Mouse (Mus musculus): ENCODE data around the gene Gm14435. TPM values are rescaled to one million over a fixed set of nuclear protein-coding genes. Genes with fewer than 3 reads are reported as not detected.
"Not testable (repeated sequence)": the region's sequence is repeated elsewhere in the genome, so short reads cannot be mapped to it uniquely, and the experiment has no call there.

Gene Gm14435
- polyA plus RNA-seq (2014; fragmentation: Nextera tagmentation; extraction: Ambion mirVana) = 14.3 and 19.5 TPM in 2 replicates

DNA sequence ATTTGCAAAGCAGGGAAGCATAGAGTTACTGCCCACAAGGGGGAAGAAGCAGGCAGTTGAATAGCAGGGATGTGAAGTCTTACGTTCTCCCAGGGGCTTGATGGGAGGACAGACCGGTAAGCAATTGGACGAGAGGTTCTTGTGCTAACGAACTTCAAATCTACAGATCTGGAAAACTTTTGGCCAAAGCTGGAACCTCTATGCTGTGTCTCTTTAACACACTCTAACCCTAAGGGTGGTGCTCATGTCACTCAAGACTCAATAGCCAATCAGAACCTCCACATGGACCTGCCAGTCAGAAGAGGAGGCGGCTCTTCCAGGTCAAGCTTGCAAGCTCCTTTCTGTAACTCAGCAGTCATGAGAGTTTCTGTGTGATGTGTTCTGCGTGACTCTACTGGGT is at the start of gene Gm14435:
Gene Gm14435, plus strand, starts transcription at position 301 of the 400 bp plus-strand sequence.
- not testable (repeated sequence) for ATAC-seq (replicated peaks; ENCODE audit: insufficient number of reproducible peaks, low FRiP score, low TSS enrichment); H3K4me3 ChIP-seq (ENCODE audit: low read depth, low read length); H3K27ac ChIP-seq (ENCODE audit: low read depth, low read length); H3K9me3 ChIP-seq (replicated peaks; ENCODE audit: control insufficient read depth, low read length); H3K27me3 ChIP-seq (ENCODE audit: control insufficient read depth, insufficient read depth, low read length); H3K36me3 ChIP-seq (ENCODE audit: control insufficient read depth, insufficient read depth, low read length); H3K4me2 ChIP-seq; H3K9ac ChIP-seq (ENCODE audit: low read depth, low read length); H3K4me1 ChIP-seq (ENCODE audit: control insufficient read depth, insufficient read depth, low read length)
- no CpG with 5 or more reads among the region's 6 CpGs for WGBS (ENCODE audit: insufficient replicate concordance)

Other genes starting within 250 kb of the Gm14435 start
- 4.3 and 10.1 TPM in 2 replicates for gene 2210418O10Rik, start 197.0 kb upstream of the Gm14435 start, polyA plus RNA-seq (2014; fragmentation: Nextera tagmentation; extraction: Ambion mirVana)
- gene Gm11009, start 104.1 kb upstream of the Gm14435 start, polyA plus RNA-seq (2014; fragmentation: Nextera tagmentation; extraction: Ambion mirVana) = not detected in 2 replicates
- gene Gm14434, start 63.2 kb downstream of the Gm14435 start, polyA plus RNA-seq (2014; fragmentation: Nextera tagmentation; extraction: Ambion mirVana) = 1.1 and 2.7 TPM in 2 replicates
- gene Zfp967, start 97.5 kb downstream of the Gm14435 start, polyA plus RNA-seq (2014; fragmentation: Nextera tagmentation; extraction: Ambion mirVana) = not detected in 2 replicates
- 14.0 and 20.6 TPM in 2 replicates for gene Gm14308, start 212.8 kb downstream of the Gm14435 start, polyA plus RNA-seq (2014; fragmentation: Nextera tagmentation; extraction: Ambion mirVana)
- gene Zfp973, start 246.9 kb downstream of the Gm14435 start, polyA plus RNA-seq (2014; fragmentation: Nextera tagmentation; extraction: Ambion mirVana) = 10.3 and 12.1 TPM in 2 replicates